Mouse (Mus musculus) lung, embryonic 14.5 days (tissue): ENCODE measurements at regions not wholly inside any gene's neighbourhood (a gene's known extent, or its start where the extent isn't known, plus 50 kb on each side); places are given as distances from the start of the nearest gene placed in this dataset.

ENCODE experiments used
- ATAC-seq: fragments of 200-750 bp; cut with Nextera tagmentation; 2 replicates; pipeline ENCODE4 v1.8.0; 2017; ENCODE audit warnings: mild to moderate bottlenecking, moderate TSS enrichment, moderate library complexity; ENCODE audit not compliant: insufficient read depth
- DNase-seq: peaks from one replicate; pipeline ENCODE4 v3.0.0-alpha.2; 2015
- H3K27ac ChIP-seq: fragments of 300-500 bp; sonication (generic); 2 replicates; pipeline ENCODE4 v1.5.1; 2014; ENCODE audit warnings: low read depth, mild to moderate bottlenecking, moderate library complexity
- H3K27me3 ChIP-seq: fragments of 300-500 bp; sonication (generic); 2 replicates; pipeline ENCODE4 v1.6.1; 2014; ENCODE audit warnings: low read length, control low read depth; ENCODE audit not compliant: insufficient read depth
- H3K36me3 ChIP-seq: fragments of 300-500 bp; sonication (generic); 2 replicates; pipeline ENCODE4 v1.6.1; 2014; ENCODE audit warnings: control low read depth; ENCODE audit not compliant: insufficient read depth
- H3K4me1 ChIP-seq: fragments of 300-500 bp; sonication (generic); 2 replicates; pipeline ENCODE4 v1.6.1; 2014; ENCODE audit warnings: antibody characterized with exemption, control low read depth; ENCODE audit not compliant: insufficient read depth
- H3K4me2 ChIP-seq: fragments of 300-500 bp; sonication (generic); 2 replicates; pipeline ENCODE4 v1.6.1; 2014; ENCODE audit warnings: mild to moderate bottlenecking
- H3K4me3 ChIP-seq: fragments of 300-500 bp; sonication (generic); 2 replicates; pipeline ENCODE4 v1.5.1; 2014; ENCODE audit warnings: low read depth, low read length
- H3K9ac ChIP-seq: fragments of 300-500 bp; sonication (generic); 2 replicates; pipeline ENCODE4 v1.6.1; 2014
- H3K9me3 ChIP-seq: fragments of 300-500 bp; sonication (generic); 2 replicates; pipeline ENCODE4 v1.6.1; 2016; ENCODE audit warnings: low read depth, low read length, control low read depth
- CTCF ChIP-seq: IDR thresholded peaks from 2 replicates; pipeline ENCODE4 v1.5.1; 2016; ENCODE audit warnings: antibody characterized with exemption, low read depth
- WGBS: fragments of 180-500 bp; shearing (Covaris S2); extraction: QIAGEN DNeasy Blood & Tissue Kit; methylation state at CpG from one replicate; pipeline ENCODE4 v1.1.7; 2014; 5-methylcytosine and 5-hydroxymethylcytosine counted together

GRCm38 (mm10) chr2:167848468-167849440 is 83.1 kb upstream of the Ptpn1 start:
- Histone ChIP-seq H3K9ac (no peak overlapping the region), H3K4me3 (no peak overlapping the region), H3K4me2 (no peak overlapping the region), H3K4me1 (peaks cover 21% of the 10 kb centered on the region), H3K27ac (no peak overlapping the region), H3K27me3 (no peaks in the 10 kb centered on the region), H3K9me3 (no peaks in the 10 kb centered on the region), H3K36me3 (no peaks in the 10 kb centered on the region)
- 73% methylated on average over 7 of the region's 7 CpGs for WGBS
- ATAC-seq = no peak
- no peak for DNase-seq
- TF ChIP-seq CTCF = no peak

GRCm38 (mm10) chr2:167847281-167848077 is 84.4 kb upstream of the Ptpn1 start:
- ATAC-seq (no peak), DNase-seq (no peak)
- WGBS = 75% methylated on average over 12 of the region's 12 CpGs
- H3K27me3 ChIP-seq = no peaks in the 10 kb centered on the region
- no peak overlapping the region for H3K27ac ChIP-seq
- no peak overlapping the region for H3K9ac ChIP-seq
- H3K4me3 ChIP-seq = no peak overlapping the region
- TF ChIP-seq CTCF = no peak
- peaks cover 15% of the 10 kb centered on the region for H3K4me1 ChIP-seq
- H3K36me3 ChIP-seq = no peaks in the 10 kb centered on the region
- no peaks in the 10 kb centered on the region for H3K9me3 ChIP-seq
- no peak overlapping the region for H3K4me2 ChIP-seq

- Histone ChIP-seq H3K36me3 (no peaks in the 10 kb centered on the region), H3K4me2 (no peak overlapping the region), H3K9me3 (no peaks in the 10 kb centered on the region), H3K27me3 (no peaks in the 10 kb centered on the region), H3K9ac (no peak overlapping the region), H3K4me1 (0 out of 2 replicates have a peak, but pooled peaks cover 3% of the 10 kb centered on the region), H3K4me3 (no peak overlapping the region), H3K27ac (no peak overlapping the region)
- ATAC-seq (no peak), DNase-seq (no peak)
- WGBS = 80% methylated on average over 5 of the region's 5 CpGs
- TF ChIP-seq CTCF = no peak
Observed at GRCm38 (mm10) chr2:167845370-167845769, 86.5 kb upstream of the Ptpn1 start.

- H3K4me1 ChIP-seq = peaks cover 4% of the 10 kb centered on the region; the same call in 1 of the 2 replicates
- TF ChIP-seq CTCF = no peak
Observed at GRCm38 (mm10) chr2:167844556-167844955, 87.3 kb upstream of the Ptpn1 start.

GRCm38 (mm10) chr2:167843921-167844320 is 87.9 kb upstream of the Ptpn1 start:
- Histone ChIP-seq H3K9me3 (no peaks in the 10 kb centered on the region), H3K4me3 (no peak overlapping the region), H3K9ac (no peak overlapping the region), H3K27me3 (no peaks in the 10 kb centered on the region), H3K4me1 (peaks cover 6% of the 10 kb centered on the region; the same call in 1 of the 2 replicates), H3K36me3 (no peaks in the 10 kb centered on the region), H3K4me2 (no peak overlapping the region), H3K27ac (no peak overlapping the region)
- DNase-seq = peak; percentile 56
- TF ChIP-seq CTCF = no peak
- ATAC-seq = no peak
- 30% methylated on average over 5 of the region's 5 CpGs for WGBS

More at GRCm38 (mm10) chr2:167844556-167844955, 87.3 kb upstream of the Ptpn1 start:
- H3K27me3 ChIP-seq = no peaks in the 10 kb centered on the region
- H3K27ac ChIP-seq = peak overlapping the region; percentile 49; the same call in 1 of the 2 replicates
- no peak overlapping the region; the same call in 1 of the 2 replicates for H3K9ac ChIP-seq
- ATAC-seq (no peak), DNase-seq (no peak)
- H3K9me3 ChIP-seq = no peaks in the 10 kb centered on the region
- WGBS = 73% methylated on average over 7 of the region's 7 CpGs
- H3K4me2 ChIP-seq = no peak overlapping the region
- no peaks in the 10 kb centered on the region for H3K36me3 ChIP-seq
- no peak overlapping the region for H3K4me3 ChIP-seq

- H3K9ac ChIP-seq = no peak overlapping the region
- DNase-seq (no peak), ATAC-seq (no peak)
- TF ChIP-seq CTCF = no peak
- no peak overlapping the region for H3K27ac ChIP-seq
- H3K27me3 ChIP-seq = no peaks in the 10 kb centered on the region
- peaks cover 8% of the 10 kb centered on the region; the same call in 1 of the 2 replicates for H3K4me1 ChIP-seq
- H3K4me2 ChIP-seq = no peak overlapping the region
- no peak overlapping the region for H3K4me3 ChIP-seq
- 76% methylated on average over 2 of the region's 2 CpGs for WGBS
- no peaks in the 10 kb centered on the region for H3K9me3 ChIP-seq
- no peaks in the 10 kb centered on the region for H3K36me3 ChIP-seq
Observed at GRCm38 (mm10) chr2:167842993-167843392, 88.9 kb upstream of the Ptpn1 start.

- Histone ChIP-seq H3K27ac (no peak overlapping the region), H3K4me3 (no peak overlapping the region), H3K4me2 (no peak overlapping the region), H3K9me3 (no peaks in the 10 kb centered on the region), H3K36me3 (no peaks in the 10 kb centered on the region), H3K9ac (no peak overlapping the region), H3K4me1 (peaks cover 13% of the 10 kb centered on the region), H3K27me3 (no peaks in the 10 kb centered on the region)
- 67% methylated on average over 1 of the region's 1 CpGs for WGBS
- ATAC-seq (no peak), DNase-seq (no peak)
- no peak for TF ChIP-seq CTCF
Observed at GRCm38 (mm10) chr2:167842473-167842872, 89.4 kb upstream of the Ptpn1 start.
